ENCODE assay signal across 9 mouse cellular contexts in genomic region chr15:83209719-83210118, GRCm38 (mm10). TPM values are rescaled to one million over a fixed set of nuclear protein-coding genes. Genes with fewer than 3 reads are reported as not detected.
DNase-seq lines count a peak whose midpoint lies in the region; ATAC-seq and TF ChIP-seq lines count a peak whose summit lies in the region.
"Had no signal": no experiment of that assay in that cellular context is flagged by ENCODE, and none has a peak within 500 bp of the region (broad histone marks: within the 10 kb centered on the region; RNA-seq: fewer than 3 reads in every experiment).

No protein-coding gene starts in this region.

- no peak for ATAC-seq in hindbrain, embryonic 11.5 days (ENCODE audit: low FRiP score)

- H3K4me2 ChIP-seq in hindbrain, embryonic 11.5 days (replicated peaks; ENCODE audit: low read depth, low read length) = peak overlapping the region; percentile 26

- no peak for TF ChIP-seq EP300 in heart, adult 2 months (IDR thresholded peaks at IDR 0.05; ENCODE audit: insufficient read depth, low read depth, low read length)

- no peaks in the 10 kb centered on the region for H3K79me2 ChIP-seq in heart, adult 2 months (replicated peaks; ENCODE audit: control insufficient read depth, insufficient read depth, low read length)

- no peak for DNase-seq in heart, adult 2 months
- DNase-seq in heart, postnatal 4 days = no peak
- DNase-seq in brain, embryonic 14.5 days (ENCODE audit: low read depth) = peak; percentile 15
- peak; percentile 10 for DNase-seq in hindbrain, embryonic 11.5 days (ENCODE audit: low spot score)
- no peak for DNase-seq in midbrain, embryonic 10.5 days (ENCODE audit: low spot score)
- no peak for DNase-seq in right cerebral cortex, adult 18-20 months
- DNase-seq in urinary bladder, adult 18-20 months (ENCODE audit: low spot score in 2 of 2) = no peak
- no peak for DNase-seq in B cell, adult 2 months

- peak overlapping the region; percentile 44 for H3K4me3 ChIP-seq in heart, adult 2 months
- H3K4me3 ChIP-seq in hindbrain, embryonic 11.5 days (ENCODE audit: low read depth, low read length) = no peak overlapping the region
- H3K4me3 ChIP-seq in midbrain, embryonic 10.5 days = peak overlapping the region; percentile 35
- H3K4me3 ChIP-seq: erythroblast, embryonic 14.5 days had no signal

- no peak overlapping the region for H3K27ac ChIP-seq in heart, adult 2 months
- no peak overlapping the region for H3K27ac ChIP-seq in hindbrain, embryonic 11.5 days (ENCODE audit: low read depth, low read length)
- no peak overlapping the region for H3K27ac ChIP-seq in midbrain, embryonic 10.5 days (replicated peaks)

- WGBS in heart, adult 2 months = 8% methylated on average over 10 of the region's 10 CpGs
- 20% methylated on average over 10 of the region's 10 CpGs for WGBS in hindbrain, embryonic 11.5 days
- 15% methylated on average over 10 of the region's 10 CpGs for WGBS in midbrain, embryonic 10.5 days

- peaks cover 1% of the 10 kb centered on the region; the same call in 1 of the 2 replicates for H3K4me1 ChIP-seq in heart, adult 2 months (ENCODE audit: control insufficient read depth, insufficient read depth, low read length)
- no peaks in the 10 kb centered on the region for H3K4me1 ChIP-seq in hindbrain, embryonic 11.5 days (replicated peaks; ENCODE audit: control insufficient read depth, insufficient read depth, low read length)
- H3K4me1 ChIP-seq in midbrain, embryonic 10.5 days = peaks cover 12% of the 10 kb centered on the region

- peak overlapping the region; percentile 23 for H3K9ac ChIP-seq in heart, adult 2 months (ENCODE audit: low read depth, low read length)
- H3K9ac ChIP-seq in hindbrain, embryonic 11.5 days (ENCODE audit: low read depth, low read length) = no peak overlapping the region

- no peak for TF ChIP-seq POLR2A in heart, adult 2 months (IDR thresholded peaks at IDR 0.05; ENCODE audit: insufficient read depth, low read depth, low read length)
- TF ChIP-seq POLR2A in brain, embryonic 14.5 days (IDR thresholded peaks at IDR 0.05; ENCODE audit: borderline replicate concordance, extremely low read depth, insufficient read depth, insufficient read length, poor library complexity, severe bottlenecking) = no peak

- H3K36me3 ChIP-seq in heart, adult 2 months (ENCODE audit: control insufficient read depth, insufficient read depth, low read length) = no peaks in the 10 kb centered on the region
- H3K36me3 ChIP-seq in hindbrain, embryonic 11.5 days (ENCODE audit: control insufficient read depth, insufficient read depth, low read length) = no peaks in the 10 kb centered on the region
- no peaks in the 10 kb centered on the region for H3K36me3 ChIP-seq in midbrain, embryonic 10.5 days

- no peaks in the 10 kb centered on the region for H3K9me3 ChIP-seq in hindbrain, embryonic 11.5 days (ENCODE audit: control insufficient read depth, low read length)
- no peaks in the 10 kb centered on the region for H3K9me3 ChIP-seq in midbrain, embryonic 10.5 days (replicated peaks)

- no peaks in the 10 kb centered on the region for H3K27me3 ChIP-seq in heart, adult 2 months (ENCODE audit: control insufficient read depth, insufficient read depth, low read length)
- no peaks in the 10 kb centered on the region; the same call in 1 of the 2 replicates for H3K27me3 ChIP-seq in hindbrain, embryonic 11.5 days (ENCODE audit: control insufficient read depth, insufficient read depth, low read length)
- H3K27me3 ChIP-seq in midbrain, embryonic 10.5 days (ENCODE audit: low read depth, poor library complexity, severe bottlenecking) = peaks cover 15% of the 10 kb centered on the region

- no peak for TF ChIP-seq CTCF in heart, adult 2 months (IDR thresholded peaks at IDR 0.05)
- no peak for TF ChIP-seq CTCF in brain, embryonic 14.5 days (IDR thresholded peaks at IDR 0.05; ENCODE audit: borderline replicate concordance, extremely low read depth, insufficient read depth, insufficient read length)

- intact Hi-C loops in heart, adult 2 months (cut with DNase I) = loop anchor here (1.0 to 5.0 kb wide), 7 partner anchors 37 to 402 kb away; partner anchors contain the start of genes A4galt and Cyb5r3

RNA-seq across cellular contexts. Expression of gene Cyb5r3, which starts 37.3 kb away (rescaled TPM):
- total RNA-seq in heart, adult 2 months (2021) = 10 to 100 TPM; 75.6 to 87.2 TPM
- polyA plus RNA-seq in heart, adult 2 months (2012; rRNA removed) = 97.7 and 103 TPM in 2 replicates
- 100 to 1,000 TPM; 135 to 141 TPM for total RNA-seq in heart, postnatal 4 days (2021)
- 49.4 and 85.4 TPM in 2 replicates for polyA plus RNA-seq in brain, embryonic 14.5 days (2012; rRNA removed)
- 182 and 205 TPM in 2 replicates for polyA plus RNA-seq in hindbrain, embryonic 11.5 days (2014; fragmentation: Nextera tagmentation; extraction: Ambion mirVana)
- polyA plus RNA-seq in midbrain, embryonic 10.5 days (2016; fragmentation: Nextera tagmentation; extraction: Ambion mirVana) = 218 and 255 TPM in 2 replicates

RNA-seq across cellular contexts. Expression of gene A4galt, which starts 41.9 kb away (rescaled TPM):
- total RNA-seq in heart, adult 2 months (2021) = 1 to 10 TPM; 5.2 to 6.3 TPM
- 9.7 and 14.9 TPM in 2 replicates for polyA plus RNA-seq in heart, adult 2 months (2012; rRNA removed)
- total RNA-seq in heart, postnatal 4 days (2021) = 1 to 10 TPM; 3.4 to 4.1 TPM
- 1.8 and 4.2 TPM in 2 replicates for polyA plus RNA-seq in brain, embryonic 14.5 days (2012; rRNA removed)
- polyA plus RNA-seq in hindbrain, embryonic 11.5 days (2014; fragmentation: Nextera tagmentation; extraction: Ambion mirVana) = 1.7 and 1.8 TPM in 2 replicates
- 0.75 and 1.7 TPM in 2 replicates for polyA plus RNA-seq in midbrain, embryonic 10.5 days (2016; fragmentation: Nextera tagmentation; extraction: Ambion mirVana)
- polyA plus RNA-seq: erythroblast, embryonic 14.5 days had no signal

Comparison
In these comparisons a context has a peak if more than half of its experiments do, and no peak if none do; other contexts are left out.
1. DNase-seq: peak in brain, embryonic 14.5 days (single experiment) and hindbrain, embryonic 11.5 days (single experiment); none in heart, adult 2 months (0 of 2), heart, postnatal 4 days (single experiment), midbrain, embryonic 10.5 days (single experiment), right cerebral cortex, adult 18-20 months (single experiment), urinary bladder, adult 18-20 months (0 of 2) and B cell, adult 2 months (0 of 2).